Mouse (Mus musculus) forelimb bud, embryonic 11.5 days (tissue): ENCODE data around the gene Gatb.
"Not testable (repeated sequence)": the region's sequence is repeated elsewhere in the genome, so short reads cannot be mapped to it uniquely, and the experiment has no call there.

ENCODE experiments used
- DNase-seq: peaks from one replicate; pipeline ENCODE4 v3.0.0-alpha.2; 2012; ENCODE audit warnings: low read depth, low spot score

Gene Gatb

DNA sequence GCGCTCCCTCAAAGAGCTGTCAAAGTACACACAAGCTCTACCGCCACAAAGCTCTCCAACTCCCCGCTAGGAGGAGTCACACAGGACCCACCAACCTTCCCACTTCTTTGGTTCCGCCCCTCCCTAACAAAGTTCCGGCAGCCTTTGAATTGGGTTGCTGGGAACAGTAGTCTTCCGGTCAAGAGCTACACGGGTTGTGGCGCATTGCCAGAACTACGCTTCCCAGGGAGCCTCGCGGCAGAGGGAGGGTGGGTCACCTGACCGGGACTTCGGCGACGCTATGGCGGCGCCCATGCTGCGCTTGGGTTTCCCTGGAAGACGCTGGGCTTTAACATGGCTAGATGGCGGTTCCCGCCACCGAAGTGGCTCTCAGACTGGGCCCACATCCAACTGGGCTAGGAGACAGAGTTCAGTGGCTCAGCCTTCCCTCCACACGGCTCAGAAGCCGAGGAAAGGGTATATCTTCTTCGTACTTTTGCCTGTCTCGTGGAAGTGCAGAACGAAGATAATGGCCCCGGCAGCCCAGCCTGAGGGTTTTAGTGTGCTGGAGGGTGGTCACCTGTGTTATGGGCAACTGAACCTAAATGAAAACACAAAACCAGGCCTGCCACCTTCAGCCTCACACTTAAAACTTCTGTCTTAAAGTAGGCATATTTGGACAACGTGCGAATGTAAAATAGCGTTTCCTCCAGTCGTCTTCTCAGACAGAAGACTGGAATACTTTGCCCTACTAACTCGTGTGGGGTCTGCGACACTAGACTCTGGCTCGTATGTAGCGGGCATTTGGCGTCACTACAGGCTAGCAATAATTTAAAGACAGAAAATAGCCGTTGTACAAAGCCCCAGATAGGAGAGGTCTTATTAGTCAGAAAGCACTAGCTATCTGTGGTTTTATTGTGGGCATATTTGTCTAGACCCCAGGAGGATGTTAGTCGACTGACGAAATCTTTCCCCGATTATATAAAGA lies at the start of gene Gatb:
TSS of gene Gatb (plus strand) at position 256 of the 967 bp plus-strand sequence.
- DNase-seq: peak; percentile 99

DNA sequence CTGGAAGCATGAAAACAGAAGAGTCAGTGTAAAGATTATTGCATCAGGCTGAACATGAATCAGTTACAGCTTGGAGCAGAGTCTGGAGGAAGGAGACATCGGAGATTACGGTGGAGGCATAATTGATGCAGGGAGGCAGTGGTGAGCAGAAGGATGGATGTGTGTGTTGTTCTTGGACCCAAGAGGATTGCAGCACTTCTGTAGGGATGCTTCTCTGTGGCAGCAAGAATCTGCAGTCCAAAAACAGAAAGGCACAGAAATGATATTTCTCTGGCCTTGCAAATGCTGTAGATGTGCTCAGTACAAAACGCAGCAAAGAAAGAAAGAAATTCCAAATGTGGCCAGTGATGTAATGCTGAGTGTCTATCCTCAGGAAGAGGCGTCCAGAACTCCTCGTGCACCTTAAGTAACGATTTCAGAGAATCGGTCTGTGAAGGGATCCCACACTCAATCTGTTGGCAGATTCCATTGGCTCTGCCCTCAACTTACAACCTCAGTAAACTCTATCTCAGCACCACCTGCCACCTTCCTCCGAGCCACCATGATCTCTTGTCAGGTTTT lies 43.2 kb upstream of the Gatb start:
- no peak for DNase-seq

DNA sequence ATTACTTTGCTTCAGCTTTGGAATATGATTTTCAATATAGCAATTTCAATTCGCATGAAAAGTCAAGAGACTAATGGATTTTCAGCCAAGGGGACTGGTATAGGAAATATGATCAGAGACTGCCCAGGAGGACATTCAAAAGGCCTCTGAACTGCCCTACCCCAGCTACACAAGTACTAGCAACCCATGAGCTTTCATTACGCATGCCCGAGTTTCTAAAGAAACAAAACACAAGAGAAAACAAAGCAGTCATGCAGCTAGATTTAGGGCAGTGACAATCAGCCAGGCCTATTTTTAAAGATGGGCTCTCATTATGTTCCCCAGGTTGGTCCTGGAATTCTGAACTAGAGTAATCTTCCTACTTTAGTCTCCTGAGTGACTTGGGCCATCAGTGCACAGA lies 41.5 kb upstream of the Gatb start:
- DNase-seq: no peak

GRCm38 (mm10) chr3:85535042-85535441 lies 38.9 kb upstream of the Gatb start:
- DNase-seq: no peak

GRCm38 (mm10) chr3:85535621-85536520 lies 38.0 kb upstream of the Gatb start:
- peak; percentile 55 for DNase-seq

- no peak for DNase-seq
Observed at GRCm38 (mm10) chr3:85542765-85543164, 31.2 kb upstream of the Gatb start.

DNA sequence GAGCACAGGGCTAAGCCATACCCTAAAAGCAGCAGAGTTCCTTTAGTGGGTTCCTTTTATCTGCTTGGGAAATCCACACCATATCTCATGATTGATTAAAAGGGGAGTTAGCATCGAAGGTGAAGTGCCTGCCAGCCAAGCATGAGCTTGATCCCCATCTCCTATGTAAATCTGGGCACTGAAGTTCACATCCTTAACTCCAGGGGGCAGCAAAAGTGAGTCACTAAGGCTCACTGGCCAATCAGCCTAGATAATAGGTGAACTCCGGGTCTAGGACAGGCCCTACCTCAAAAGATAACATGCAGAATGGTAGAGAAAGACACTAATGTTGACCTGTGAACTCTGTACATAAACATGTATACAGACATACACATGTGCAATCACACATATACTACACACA lies 30.3 kb upstream of the Gatb start:
- DNase-seq: no peak

DNA sequence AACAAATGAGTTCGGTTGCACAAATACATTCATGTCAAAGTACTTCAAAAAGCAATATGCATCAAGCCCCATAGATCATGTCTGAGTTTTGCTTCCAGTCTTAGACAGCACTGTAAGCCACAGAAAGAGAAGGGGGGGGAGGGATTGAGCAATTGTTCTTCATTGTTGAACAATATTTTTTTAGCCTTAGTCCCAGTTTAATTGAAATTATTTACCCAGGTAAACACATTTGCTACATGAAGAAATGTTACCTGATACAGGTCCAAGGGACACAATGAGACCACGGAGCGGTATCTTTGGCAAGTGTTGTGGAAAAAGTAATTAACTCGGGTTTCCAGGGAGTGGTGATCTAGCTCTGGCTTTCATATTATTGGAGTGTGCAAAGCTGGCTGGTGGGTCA lies 23.6 kb upstream of the Gatb start:
- no peak for DNase-seq

DNA sequence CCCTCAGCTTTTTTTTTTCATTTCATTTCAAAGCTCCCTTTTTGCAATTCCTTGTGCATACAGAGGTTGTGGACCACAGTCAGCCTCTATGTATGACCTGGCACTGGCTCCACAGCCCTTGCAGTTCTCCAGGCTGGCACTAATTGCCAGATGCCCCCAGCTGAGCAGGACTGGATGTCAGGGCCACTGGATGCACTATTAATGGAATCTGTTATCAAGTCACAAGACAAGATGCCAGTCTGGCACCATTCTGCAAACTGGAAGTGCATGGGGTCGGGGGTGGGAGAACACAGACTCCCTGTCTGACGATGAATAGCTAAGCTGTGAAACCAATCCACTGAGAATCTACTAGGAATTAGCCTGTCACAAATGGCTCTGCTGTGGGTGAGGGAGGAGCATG lies 22.6 kb upstream of the Gatb start:
- DNase-seq: no peak

- DNase-seq: no peak
Observed at GRCm38 (mm10) chr3:85553731-85554277, 20.1 kb upstream of the Gatb start.

DNA sequence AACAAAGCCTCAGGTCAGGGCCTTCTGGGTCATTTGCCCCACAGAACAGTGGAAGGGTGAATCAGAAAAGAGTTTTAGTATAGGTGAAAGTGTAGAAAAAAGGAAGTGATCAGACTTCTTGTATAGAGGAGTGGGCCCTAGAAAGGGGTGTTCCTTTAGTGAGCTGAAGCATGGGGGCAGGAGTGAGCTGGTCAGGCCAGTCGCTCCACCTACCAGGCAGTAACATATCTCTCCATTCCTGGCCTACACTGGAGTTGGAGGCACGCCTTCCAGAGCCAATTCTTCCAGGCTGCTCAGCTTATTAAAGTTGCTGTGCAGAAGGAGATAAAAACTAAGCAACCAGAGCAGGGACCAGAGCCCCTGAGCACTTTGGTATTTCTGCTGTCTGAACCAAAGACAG lies 9.3 kb upstream of the Gatb start:
- no peak for DNase-seq

GRCm38 (mm10) chr3:85571276-85571675 lies 2.6 kb upstream of the Gatb start:
- peak; percentile 64 for DNase-seq

DNA sequence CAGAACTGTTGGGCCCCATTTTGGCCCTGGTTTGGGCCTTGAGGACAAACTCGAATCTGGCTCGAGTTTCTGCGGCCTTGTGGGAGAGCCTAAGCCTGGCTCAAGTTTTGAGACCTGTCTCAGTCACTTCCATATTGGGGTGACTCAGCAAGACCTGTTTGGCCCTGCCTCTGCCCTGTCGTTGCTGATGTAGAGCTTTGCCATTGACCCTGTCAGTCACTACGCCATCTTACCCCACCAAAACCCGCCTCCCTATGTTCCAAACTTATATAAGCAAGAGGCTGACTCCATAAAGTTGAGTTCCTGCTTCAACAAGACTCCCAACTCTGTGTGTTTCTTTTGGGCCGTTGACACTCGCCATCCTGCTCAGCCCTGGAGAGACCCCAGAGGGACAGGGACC lies 1.4 kb upstream of the Gatb start:
- DNase-seq: not testable (repeated sequence)

DNA sequence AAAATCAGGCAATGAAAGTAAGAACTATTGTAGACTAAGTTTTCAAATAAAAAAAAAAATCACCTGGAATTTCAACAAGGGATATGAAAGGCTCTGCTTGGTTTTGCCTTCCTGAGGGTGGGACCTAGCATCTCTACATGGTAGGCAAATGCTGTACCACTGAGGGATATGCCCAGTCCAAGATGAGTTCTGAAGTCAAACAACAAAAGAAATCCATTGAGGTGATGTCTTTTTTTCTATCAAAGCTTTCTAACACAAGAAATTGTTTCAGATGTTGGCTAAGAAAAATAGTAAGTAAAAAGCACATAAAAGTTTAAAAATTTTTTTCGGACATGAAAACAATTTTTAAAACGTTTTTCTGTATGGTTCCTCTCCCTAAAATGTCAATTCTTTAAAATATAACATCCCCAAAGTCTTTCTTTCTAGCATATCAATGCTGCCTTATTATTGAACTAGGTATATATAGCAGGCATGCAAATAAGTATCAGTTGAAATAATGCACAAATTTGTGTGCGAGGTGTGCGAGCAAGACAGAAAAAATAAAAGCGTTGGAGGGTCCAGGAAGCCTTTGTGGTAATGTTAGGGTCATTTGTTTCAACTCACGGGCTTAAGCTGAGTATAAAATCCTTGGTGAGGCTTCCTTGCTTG lies 579 bp upstream of the Gatb start:
- no peak for DNase-seq

DNA sequence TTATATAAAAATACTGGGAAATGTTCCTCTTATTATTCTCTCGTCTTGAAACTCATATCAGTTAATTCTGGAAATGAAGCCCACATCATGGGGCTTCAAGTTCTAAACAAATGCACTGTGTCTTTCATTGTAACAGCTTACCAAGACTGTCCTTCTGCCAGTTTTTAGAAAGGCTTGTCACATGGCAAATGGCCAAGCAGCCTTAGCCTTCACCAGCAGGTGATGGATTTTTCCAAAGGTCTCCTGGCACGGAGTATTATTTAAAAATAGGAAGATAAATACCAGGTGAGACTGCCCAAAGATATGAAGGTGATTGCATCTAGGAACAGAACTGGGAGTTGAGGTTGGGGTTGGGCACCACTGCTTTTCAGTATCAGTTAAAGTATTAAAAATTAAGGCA lies 8.8 kb downstream of the Gatb start:
- DNase-seq: no peak

DNA sequence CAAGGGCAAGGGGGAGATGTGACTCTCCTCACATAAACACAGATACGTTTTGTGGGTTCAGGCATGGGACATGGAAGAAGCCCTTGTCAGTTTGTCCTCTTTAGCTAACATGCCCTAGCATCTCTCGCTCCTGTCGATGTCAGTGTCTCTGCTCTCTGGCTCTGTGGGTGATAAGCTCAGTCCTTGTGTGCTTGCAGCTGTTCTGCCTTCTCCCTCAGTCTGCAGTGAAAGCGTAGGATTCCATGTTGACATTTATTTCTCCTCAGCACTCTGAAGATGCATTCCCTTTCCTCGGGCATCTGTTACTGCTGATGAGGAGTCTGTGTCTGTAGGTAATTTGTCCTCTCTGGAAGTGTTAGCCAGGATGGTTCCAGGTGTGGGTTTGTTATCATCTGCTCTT lies 9.3 kb downstream of the Gatb start:
- DNase-seq: no peak

DNA sequence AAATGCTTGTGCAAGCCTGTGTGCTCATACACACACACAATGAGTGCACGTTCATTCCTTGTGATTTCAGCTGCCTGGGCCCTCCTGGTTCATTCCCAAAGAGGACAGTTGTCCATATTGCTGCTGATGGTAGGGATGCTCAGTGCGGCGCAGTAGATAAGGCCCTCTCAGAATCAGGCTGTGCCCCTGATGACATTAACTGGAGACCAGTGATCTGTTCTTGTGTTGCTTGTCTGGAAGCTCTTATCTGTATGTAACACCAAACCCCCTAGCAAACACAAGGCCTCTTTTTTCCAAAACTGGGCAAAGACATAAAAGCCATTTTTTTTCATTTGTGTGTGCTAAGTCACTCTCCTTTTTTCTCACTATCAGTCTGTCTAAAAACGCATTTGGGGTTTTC lies 11.0 kb downstream of the Gatb start:
- DNase-seq: no peak

GRCm38 (mm10) chr3:85588701-85589100 lies 14.8 kb downstream of the Gatb start:
- no peak for DNase-seq

DNA sequence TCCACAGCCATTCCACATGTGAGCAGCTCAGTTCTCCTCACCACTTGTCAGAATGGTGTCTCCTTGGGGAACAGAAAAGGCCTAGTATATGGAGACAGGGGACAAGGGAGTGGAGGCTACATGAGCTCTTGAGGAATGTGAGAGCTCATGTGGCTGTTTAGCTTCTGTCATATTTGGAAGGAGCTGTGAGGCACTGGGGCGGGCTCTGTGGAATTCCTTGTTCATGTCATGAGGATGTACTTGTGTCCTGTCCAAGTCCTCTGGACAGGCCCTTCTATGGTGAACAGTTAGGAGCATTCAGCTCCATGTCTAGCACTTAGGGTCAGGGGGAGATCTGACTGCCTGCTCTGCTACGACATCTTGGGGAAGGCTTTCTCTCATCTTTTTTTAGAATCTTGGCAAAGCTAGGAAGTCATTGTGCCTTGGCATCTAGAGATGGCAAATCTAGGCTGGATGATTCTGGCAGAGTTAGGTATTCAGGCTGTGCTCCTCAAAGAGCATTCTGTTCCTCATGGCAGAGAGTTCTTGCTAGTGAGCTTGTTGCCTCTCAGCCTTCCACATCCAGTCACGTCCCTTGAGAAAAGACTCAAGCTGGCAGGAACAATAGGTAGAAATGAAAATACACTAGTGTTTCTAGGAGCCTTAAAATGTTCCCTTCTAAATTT lies 16.3 kb downstream of the Gatb start:
- no peak for DNase-seq

- no peak for DNase-seq
Observed at GRCm38 (mm10) chr3:85592067-85592466, 18.1 kb downstream of the Gatb start.
